Mouse (Mus musculus) forebrain, embryonic 14.5 days (tissue): ENCODE results near the gene Cnst. TPM values are rescaled to one million over a fixed set of nuclear protein-coding genes. Genes with fewer than 3 reads are reported as not detected.

Experiments used
- ATAC-seq: fragments of 200-750 bp; cut with Nextera tagmentation; 2 replicates; pipeline ENCODE4 v1.8.0; 2017; ENCODE audit warnings: mild to moderate bottlenecking, moderate library complexity
- DNase-seq: peaks from one replicate; pipeline ENCODE4 v3.0.0-alpha.2; 2015; ENCODE audit warnings: low spot score
- H3K27ac ChIP-seq: fragments of 300-500 bp; sonication (generic); 2 replicates; pipeline ENCODE4 v1.5.1; 2014; ENCODE audit warnings: low read depth, mild to moderate bottlenecking, control low read depth, low read length, moderate library complexity
- H3K27me3 ChIP-seq: fragments of 300-500 bp; sonication (generic); replicated peaks from 2 replicates; pipeline ENCODE4 v1.6.1; 2014; ENCODE audit warnings: low read length, control low read depth, mixed read lengths; ENCODE audit not compliant: control insufficient read depth, insufficient read depth
- H3K36me3 ChIP-seq: fragments of 300-500 bp; sonication (generic); 2 replicates; pipeline ENCODE4 v1.6.1; 2014; ENCODE audit warnings: low read length, control low read depth; ENCODE audit not compliant: control insufficient read depth, insufficient read depth
- H3K4me1 ChIP-seq: fragments of 300-500 bp; sonication (generic); 2 replicates; pipeline ENCODE4 v1.6.1; 2014; ENCODE audit warnings: antibody characterized with exemption, low read length, control low read depth; ENCODE audit not compliant: control insufficient read depth, insufficient read depth
- H3K4me2 ChIP-seq: fragments of 300-500 bp; sonication (generic); 2 replicates; pipeline ENCODE4 v1.6.1; 2014; ENCODE audit warnings: mild to moderate bottlenecking, control low read depth, low read length
- H3K4me3 ChIP-seq: fragments of 300-500 bp; sonication (generic); 2 replicates; pipeline ENCODE4 v1.5.1; 2014; ENCODE audit warnings: low read depth, low read length, control low read depth
- H3K9ac ChIP-seq: fragments of 300-500 bp; sonication (generic); 2 replicates; pipeline ENCODE4 v1.6.1; 2014; ENCODE audit warnings: mild to moderate bottlenecking, low read length, control low read depth, moderate library complexity
- H3K9me3 ChIP-seq: fragments of 300-500 bp; sonication (generic); replicated peaks from 2 replicates; pipeline ENCODE4 v1.6.1; 2016; ENCODE audit warnings: low read length, control low read depth, mixed read lengths; ENCODE audit not compliant: control insufficient read depth
- WGBS: fragments of 180-500 bp; shearing (Covaris S2); extraction: QIAGEN DNeasy Blood & Tissue Kit; methylation state at CpG from one replicate; pipeline ENCODE4 v1.1.7; 2014; 5-methylcytosine and 5-hydroxymethylcytosine counted together
- polyA plus RNA-seq: library from polyadenylated mRNA; unstranded; fragments of >200 nt; fragmentation: Nextera tagmentation; extraction: Ambion mirVana; gene quantifications from 2 replicates; pipeline ENCODE4 v1.2.1, GENCODE M21; 2014

Gene Cnst
- polyA plus RNA-seq, 1 experiment from 2014 or later: 23.3 TPM

DNA sequence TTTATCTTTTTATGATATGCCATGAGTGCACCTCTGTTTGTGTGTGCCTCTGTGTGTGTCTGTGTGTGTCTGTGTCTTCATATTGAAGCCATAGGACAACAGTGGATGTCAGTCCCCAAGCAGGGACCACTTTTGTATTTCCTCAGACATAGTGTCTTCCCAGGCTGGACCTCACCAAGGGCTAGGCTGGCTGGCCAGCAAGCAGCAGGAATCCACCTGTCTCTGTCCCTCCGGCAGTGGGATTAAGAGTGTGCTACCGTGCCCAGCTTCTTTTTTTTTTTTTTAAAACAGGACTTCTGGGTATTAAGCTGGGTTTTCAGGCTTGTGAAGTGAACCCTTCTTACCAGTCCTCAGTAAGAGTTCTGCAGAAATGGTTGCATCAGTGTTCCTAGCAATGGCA lies 46.0 kb downstream of the Cnst start:
- no peak overlapping the region for H3K4me3 ChIP-seq
- no peaks in the 10 kb centered on the region for H3K9me3 ChIP-seq
- no peak overlapping the region for H3K9ac ChIP-seq
- H3K27me3 ChIP-seq: no peaks in the 10 kb centered on the region
- H3K36me3 ChIP-seq: no peaks in the 10 kb centered on the region; the same call in 1 of the 2 replicates
- 80% methylated on average over 2 of the region's 2 CpGs for WGBS
- no peak overlapping the region for H3K27ac ChIP-seq
- H3K4me2 ChIP-seq: no peak overlapping the region
- peaks cover 7% of the 10 kb centered on the region; the same call in 1 of the 2 replicates for H3K4me1 ChIP-seq
- ATAC-seq: no peak
- DNase-seq: no peak

DNA sequence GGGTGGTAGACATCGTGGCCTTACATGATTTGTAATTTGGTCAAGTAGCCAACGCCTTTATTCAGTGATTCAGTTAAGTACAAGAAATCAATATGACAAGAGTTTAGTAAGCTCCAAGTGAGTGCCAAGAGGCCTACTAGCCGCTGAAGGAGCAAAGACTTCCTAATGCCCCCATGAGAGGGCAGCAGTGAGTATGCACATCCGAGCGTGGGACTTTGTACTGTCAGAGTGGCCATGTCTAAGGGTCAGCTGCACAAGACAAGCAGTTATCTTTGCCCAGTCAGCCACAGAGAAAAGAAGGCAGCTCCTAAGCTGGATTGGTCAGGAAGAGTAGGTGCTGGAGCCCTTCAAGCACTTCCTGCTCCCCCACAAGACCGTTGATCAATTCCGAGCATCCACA lies 46.8 kb downstream of the Cnst start:
- Histone ChIP-seq H3K9ac (no peak overlapping the region), H3K9me3 (no peaks in the 10 kb centered on the region), H3K4me1 (peaks cover 2% of the 10 kb centered on the region; the same call in 1 of the 2 replicates), H3K36me3 (no peaks in the 10 kb centered on the region; the same call in 1 of the 2 replicates), H3K4me2 (no peak overlapping the region), H3K27ac (no peak overlapping the region), H3K4me3 (no peak overlapping the region), H3K27me3 (no peaks in the 10 kb centered on the region)
- no peak for ATAC-seq
- no peak for DNase-seq
- 76% methylated on average over 7 of the region's 7 CpGs for WGBS

DNA sequence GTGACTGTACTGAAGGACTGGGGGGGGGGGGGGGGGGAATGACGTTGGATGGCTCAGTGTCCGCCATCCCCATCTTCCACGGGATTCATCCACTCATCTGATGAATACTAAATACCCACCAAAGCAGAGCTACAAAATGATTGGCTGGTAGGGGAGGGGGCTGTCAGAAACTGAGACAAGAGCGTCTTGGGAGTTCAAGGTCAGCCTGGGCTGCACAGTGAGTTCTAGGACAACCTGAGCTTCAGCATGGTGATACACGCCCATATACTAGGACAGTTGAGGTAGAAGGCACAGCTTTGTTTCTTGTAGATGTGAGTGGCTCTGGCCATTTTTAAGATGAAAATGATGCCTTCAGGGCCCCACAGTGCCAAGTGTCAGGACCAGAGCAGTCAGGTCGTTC lies 52.2 kb downstream of the Cnst start:
- Histone ChIP-seq H3K9me3 (no peaks in the 10 kb centered on the region), H3K27me3 (no peaks in the 10 kb centered on the region), H3K4me3 (no peak overlapping the region), H3K9ac (no peak overlapping the region), H3K4me2 (no peak overlapping the region), H3K4me1 (no peaks in the 10 kb centered on the region), H3K36me3 (no peaks in the 10 kb centered on the region; the same call in 1 of the 2 replicates), H3K27ac (no peak overlapping the region)
- ATAC-seq (no peak), DNase-seq (no peak)
- 90% methylated on average over 6 of the region's 6 CpGs for WGBS

DNA sequence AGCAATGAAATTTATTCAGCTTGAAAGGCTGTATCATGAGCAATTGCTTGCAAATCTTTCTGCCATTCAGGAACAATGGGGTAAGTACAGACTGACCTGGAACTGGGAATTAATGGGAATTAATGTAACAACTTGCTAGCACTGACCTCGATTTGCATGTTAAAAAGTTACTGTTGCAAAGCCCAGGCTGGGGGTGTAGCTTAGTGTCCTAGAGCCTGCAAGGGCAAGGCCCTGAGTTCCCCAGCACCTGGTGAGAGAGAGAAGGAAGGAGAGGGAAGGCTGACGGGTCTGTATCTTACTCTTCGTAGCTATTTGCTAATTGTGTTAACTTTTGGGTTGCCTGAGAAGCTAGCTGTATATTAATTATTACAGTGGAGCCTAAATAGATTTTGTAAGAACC lies 58.4 kb downstream of the Cnst start:
- Histone ChIP-seq H3K4me1 (no peaks in the 10 kb centered on the region), H3K4me2 (no peak overlapping the region), H3K9ac (no peak overlapping the region), H3K36me3 (0 out of 2 replicates have a peak, but pooled peaks cover under 1% of the 10 kb centered on the region), H3K27me3 (no peaks in the 10 kb centered on the region), H3K4me3 (no peak overlapping the region), H3K9me3 (no peaks in the 10 kb centered on the region), H3K27ac (no peak overlapping the region)
- ATAC-seq (no peak), DNase-seq (no peak)
- 60% methylated on average over 3 of the region's 3 CpGs for WGBS

DNA sequence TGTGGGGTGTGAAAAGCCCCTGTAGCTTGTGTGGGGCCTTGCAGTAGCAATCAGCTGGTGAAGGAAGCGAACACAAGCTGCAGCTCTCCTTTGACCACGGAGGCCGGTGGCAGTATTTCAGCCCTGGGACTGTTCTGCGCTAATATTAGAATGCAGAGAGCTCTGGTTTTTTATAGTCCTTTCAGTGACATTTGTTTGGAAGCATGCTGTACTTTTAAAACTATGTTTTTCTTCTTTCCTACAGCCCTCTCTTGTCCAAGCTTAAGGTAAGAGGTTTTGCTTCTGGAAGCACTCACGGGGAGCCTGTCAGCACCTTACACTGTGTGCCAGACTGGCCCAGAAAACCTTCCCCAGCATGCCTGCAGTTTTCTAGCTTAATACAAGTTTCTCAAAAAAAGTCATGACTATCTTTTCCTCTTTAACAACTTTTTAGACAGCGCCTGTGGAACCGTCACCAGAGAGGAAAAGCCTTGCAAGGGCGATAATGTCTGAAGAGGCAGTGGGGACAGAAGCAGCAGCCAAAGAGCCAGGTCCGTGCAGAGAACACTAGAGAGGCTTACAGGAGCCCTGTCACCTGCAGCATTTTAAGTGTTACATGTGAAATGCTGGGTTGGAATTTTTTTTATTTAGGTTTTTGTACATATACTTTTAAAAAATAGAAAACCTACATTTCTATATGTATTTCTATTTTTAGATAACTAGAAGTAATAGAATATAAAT lies 60.0 kb downstream of the Cnst start:
- Histone ChIP-seq H3K9me3 (no peaks in the 10 kb centered on the region), H3K27ac (no peak overlapping the region), H3K27me3 (no peaks in the 10 kb centered on the region), H3K4me1 (no peaks in the 10 kb centered on the region), H3K9ac (no peak overlapping the region), H3K36me3 (peaks cover 14% of the 10 kb centered on the region), H3K4me3 (no peak overlapping the region), H3K4me2 (no peak overlapping the region)
- no peak for DNase-seq
- no peak for ATAC-seq
- 90% methylated on average over 9 of the region's 9 CpGs for WGBS

DNA sequence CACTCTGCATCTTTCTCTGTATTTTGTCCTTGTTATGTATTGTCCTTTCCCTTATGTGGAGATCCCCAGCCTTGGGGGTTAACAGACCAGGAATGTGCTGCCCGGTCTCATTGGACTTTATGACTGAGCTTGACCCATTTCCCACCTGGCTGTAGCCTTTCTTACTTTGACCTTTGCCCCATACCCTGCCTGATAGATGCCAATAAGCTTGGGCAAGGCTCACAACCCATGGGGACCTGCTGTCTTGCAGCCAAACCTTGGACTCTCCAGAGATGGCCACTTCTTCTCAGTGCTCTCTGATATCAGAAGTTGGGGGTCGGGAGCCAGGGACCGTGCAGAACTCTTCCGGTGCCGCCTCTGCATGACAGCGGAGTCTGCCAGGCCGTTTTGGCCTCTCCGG lies 62.4 kb downstream of the Cnst start:
- Histone ChIP-seq H3K36me3 (peaks cover 14% of the 10 kb centered on the region), H3K4me3 (no peak overlapping the region), H3K27ac (no peak overlapping the region), H3K27me3 (no peaks in the 10 kb centered on the region), H3K4me1 (no peaks in the 10 kb centered on the region), H3K9me3 (no peaks in the 10 kb centered on the region), H3K9ac (no peak overlapping the region), H3K4me2 (no peak overlapping the region)
- ATAC-seq (no peak), DNase-seq (no peak)
- 95% methylated on average over 8 of the region's 8 CpGs for WGBS

DNA sequence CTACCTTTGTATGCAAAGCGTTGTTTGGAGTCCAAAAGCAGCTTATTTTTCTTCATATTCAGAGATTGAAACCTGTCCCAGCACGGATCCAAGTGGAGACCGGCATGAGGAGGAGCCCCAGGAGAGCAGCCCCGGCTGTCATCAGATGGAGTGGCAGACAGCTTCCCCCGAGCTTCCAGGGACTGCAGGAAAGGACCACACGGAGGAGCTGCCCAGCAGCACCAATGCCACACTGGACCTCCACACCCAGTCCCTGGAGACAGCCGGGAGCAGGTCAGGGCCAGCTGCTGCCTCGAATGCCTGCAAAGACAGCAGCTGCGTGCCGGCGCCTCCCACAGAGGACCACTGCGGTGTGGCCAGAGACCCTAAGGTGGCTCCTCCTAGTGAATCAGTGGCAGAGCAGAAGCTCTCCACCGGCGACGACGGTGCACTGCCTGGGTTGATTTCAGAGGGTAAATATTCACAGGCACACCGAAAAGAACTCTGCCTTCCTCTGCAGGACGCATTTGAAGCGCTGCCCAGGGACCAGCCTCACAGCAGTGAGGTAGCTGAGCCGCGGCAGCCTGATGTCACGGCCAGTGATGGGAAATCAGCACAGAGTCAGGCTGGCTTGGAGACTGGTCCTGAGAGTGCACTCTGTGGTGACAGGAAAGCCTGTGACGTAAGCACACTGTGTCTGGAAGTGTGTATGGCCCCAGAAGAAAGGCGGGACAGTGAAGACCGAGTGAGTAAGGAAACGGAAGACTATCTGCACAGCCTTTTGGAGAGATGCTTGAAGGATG lies 63.7 kb downstream of the Cnst start:
- Histone ChIP-seq H3K9me3 (no peaks in the 10 kb centered on the region), H3K27me3 (no peaks in the 10 kb centered on the region), H3K36me3 (peaks cover 17% of the 10 kb centered on the region), H3K4me3 (no peak overlapping the region), H3K9ac (no peak overlapping the region), H3K4me2 (no peak overlapping the region), H3K27ac (no peak overlapping the region), H3K4me1 (no peaks in the 10 kb centered on the region)
- WGBS: 60% methylated on average over 26 of the region's 26 CpGs
- DNase-seq: no peak
- no peak for ATAC-seq

DNA sequence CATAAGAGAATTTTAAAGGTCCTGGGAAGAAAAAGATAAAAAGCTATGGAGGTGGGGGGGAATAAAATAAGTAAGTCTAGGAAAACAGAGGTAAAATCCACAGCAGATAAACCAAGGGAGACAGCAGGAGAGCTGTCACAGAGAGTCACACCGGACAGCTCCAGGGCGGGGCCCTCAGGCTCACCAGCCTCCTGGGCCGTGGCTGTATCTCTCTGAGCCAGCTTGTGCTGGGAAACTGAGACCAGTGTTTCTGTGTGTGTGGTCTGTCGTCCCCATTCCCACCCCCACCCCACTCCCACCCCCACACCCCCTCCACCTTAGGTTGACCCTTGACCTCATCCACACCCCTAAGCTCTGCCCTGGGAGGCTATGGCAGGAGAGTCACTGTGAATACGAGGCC lies 65.0 kb downstream of the Cnst start:
- H3K27me3 ChIP-seq: no peaks in the 10 kb centered on the region
- WGBS: 65% methylated on average over 5 of the region's 5 CpGs
- no peaks in the 10 kb centered on the region for H3K9me3 ChIP-seq
- H3K36me3 ChIP-seq: peaks cover 17% of the 10 kb centered on the region
- DNase-seq: no peak
- no peak overlapping the region for H3K4me2 ChIP-seq
- H3K27ac ChIP-seq: no peak overlapping the region
- H3K4me1 ChIP-seq: no peaks in the 10 kb centered on the region
- ATAC-seq: no peak
- H3K4me3 ChIP-seq: no peak overlapping the region
- no peak overlapping the region for H3K9ac ChIP-seq

DNA sequence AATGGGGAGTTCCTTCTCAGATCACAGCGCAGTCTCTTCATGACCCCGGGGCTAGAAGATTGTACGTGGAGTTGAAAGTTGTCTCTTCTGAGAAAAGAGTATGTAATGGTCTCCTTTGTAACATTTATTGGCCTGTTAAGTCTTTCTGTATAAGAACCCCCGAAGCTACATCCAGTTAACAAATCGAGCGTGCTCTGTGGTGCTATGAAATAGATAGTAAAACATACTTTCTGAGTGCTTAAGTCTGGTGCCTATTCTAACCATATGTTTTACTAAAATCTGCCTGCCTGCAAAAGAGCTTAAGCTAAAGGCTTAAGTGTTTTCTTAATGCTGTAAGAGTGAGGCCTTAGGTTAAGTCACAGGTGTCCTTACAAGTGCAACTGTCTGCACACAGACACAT lies 66.2 kb downstream of the Cnst start:
- no peak overlapping the region for H3K9ac ChIP-seq
- H3K4me1 ChIP-seq: no peaks in the 10 kb centered on the region
- H3K27me3 ChIP-seq: no peaks in the 10 kb centered on the region
- no peak overlapping the region for H3K4me3 ChIP-seq
- DNase-seq: no peak
- H3K36me3 ChIP-seq: peaks cover 17% of the 10 kb centered on the region
- WGBS: 90% methylated on average over 6 of the region's 6 CpGs
- H3K4me2 ChIP-seq: no peak overlapping the region
- no peak for ATAC-seq
- no peak overlapping the region; the same call in 1 of the 2 replicates for H3K27ac ChIP-seq
- H3K9me3 ChIP-seq: no peaks in the 10 kb centered on the region
